Mouse (Mus musculus) forebrain, embryonic 14.5 days (tissue): ENCODE measurements around the gene Gm6040. TPM values are rescaled to one million over a fixed set of nuclear protein-coding genes. Genes with fewer than 3 reads are reported as not detected.

ENCODE experiments used
- polyA plus RNA-seq: library from polyadenylated mRNA; unstranded; fragments of >200 nt; fragmentation: Nextera tagmentation; extraction: Ambion mirVana; gene quantifications from 2 replicates; pipeline ENCODE4 v1.2.1, GENCODE M21; 2014

The Gm6040 gene
- polyA plus RNA-seq, 1 experiment from 2014 or later = not detected

Other genes with a start within 250 kb of the Gm6040 start
- gene Defb33, start 29.4 kb downstream of the Gm6040 start, polyA plus RNA-seq = not detected in 2 replicates
- gene Gm15056, start 19.4 kb downstream of the Gm6040 start, polyA plus RNA-seq = not detected in 2 replicates
- gene AY761185, start 22.6 kb upstream of the Gm6040 start, polyA plus RNA-seq = not detected in 2 replicates
- not detected in 2 replicates for gene Defa21, start 103.5 kb upstream of the Gm6040 start, polyA plus RNA-seq
- gene Defa23, start 133.0 kb upstream of the Gm6040 start, polyA plus RNA-seq = not detected in 2 replicates
- not detected in 2 replicates for gene Defa35, start 143.0 kb upstream of the Gm6040 start, polyA plus RNA-seq
- not detected in 2 replicates for gene Defa25, start 162.4 kb upstream of the Gm6040 start, polyA plus RNA-seq
- gene Gm14851, start 174.0 kb upstream of the Gm6040 start, polyA plus RNA-seq = not detected in 2 replicates
- gene Defa30, start 212.6 kb upstream of the Gm6040 start, polyA plus RNA-seq = not detected in 2 replicates
- not detected in 2 replicates for gene Defa22, start 240.2 kb upstream of the Gm6040 start, polyA plus RNA-seq